Mouse (Mus musculus) kidney, adult 8-10 months (tissue): ENCODE measurements at regions not wholly inside any gene's neighbourhood (a gene's known extent, or its start where the extent isn't known, plus 50 kb on each side); places are given as distances from the start of the nearest gene placed in this dataset.

Source experiments
- DNase-seq, 2 experiments: peaks; one replicate each; pipeline ENCODE4 v3.0.0; 2022

DNA sequence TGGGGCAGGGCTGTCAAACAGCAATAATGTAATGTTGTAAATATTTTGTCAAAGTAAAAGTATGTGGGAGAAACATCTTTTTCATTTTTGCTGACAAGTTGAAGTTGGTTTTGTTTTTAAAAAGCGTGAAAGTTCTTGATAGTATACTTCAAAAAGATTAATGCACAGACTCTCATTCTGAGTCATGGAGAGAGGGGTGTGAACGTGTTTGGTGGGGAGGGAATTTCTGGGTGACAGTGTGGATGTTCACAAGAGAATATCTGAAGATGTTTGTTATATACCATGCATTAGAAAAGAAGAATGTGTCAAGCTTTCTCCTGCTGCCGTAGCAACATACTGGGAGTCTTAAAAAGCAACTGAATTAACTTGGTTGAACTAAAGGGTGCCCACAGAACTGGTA, 57.0 kb downstream of the Rps29 start:
- DNase-seq = no peak

DNA sequence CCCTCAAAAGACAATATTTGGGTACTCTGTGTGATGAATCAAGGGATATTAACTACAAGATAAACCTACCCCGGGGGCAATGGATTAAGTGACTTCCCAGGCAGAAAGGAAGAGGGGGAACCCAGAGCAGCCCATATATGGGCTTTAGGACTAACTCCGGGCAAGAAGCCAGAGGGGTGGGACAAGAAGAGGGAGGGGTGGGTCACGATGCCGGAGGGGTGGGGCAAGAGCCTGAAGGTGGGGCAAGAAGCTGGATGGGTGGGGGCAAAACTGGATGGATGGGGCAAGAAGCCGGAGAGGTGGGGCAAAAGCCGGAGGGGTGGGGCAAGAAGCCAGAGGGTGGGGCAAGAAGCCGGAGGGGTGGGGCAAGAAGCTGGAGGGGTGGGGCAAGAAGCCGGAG, 64.1 kb downstream of the Rps29 start:
- DNase-seq = no peak

GRCm38 (mm10) chr12:69093073-69093797, 65.8 kb downstream of the Rps29 start:
- no peak for DNase-seq

GRCm38 (mm10) chr12:69087928-69088609, 70.9 kb downstream of the Rps29 start:
- peak; percentile 4 to 8 for DNase-seq

DNA sequence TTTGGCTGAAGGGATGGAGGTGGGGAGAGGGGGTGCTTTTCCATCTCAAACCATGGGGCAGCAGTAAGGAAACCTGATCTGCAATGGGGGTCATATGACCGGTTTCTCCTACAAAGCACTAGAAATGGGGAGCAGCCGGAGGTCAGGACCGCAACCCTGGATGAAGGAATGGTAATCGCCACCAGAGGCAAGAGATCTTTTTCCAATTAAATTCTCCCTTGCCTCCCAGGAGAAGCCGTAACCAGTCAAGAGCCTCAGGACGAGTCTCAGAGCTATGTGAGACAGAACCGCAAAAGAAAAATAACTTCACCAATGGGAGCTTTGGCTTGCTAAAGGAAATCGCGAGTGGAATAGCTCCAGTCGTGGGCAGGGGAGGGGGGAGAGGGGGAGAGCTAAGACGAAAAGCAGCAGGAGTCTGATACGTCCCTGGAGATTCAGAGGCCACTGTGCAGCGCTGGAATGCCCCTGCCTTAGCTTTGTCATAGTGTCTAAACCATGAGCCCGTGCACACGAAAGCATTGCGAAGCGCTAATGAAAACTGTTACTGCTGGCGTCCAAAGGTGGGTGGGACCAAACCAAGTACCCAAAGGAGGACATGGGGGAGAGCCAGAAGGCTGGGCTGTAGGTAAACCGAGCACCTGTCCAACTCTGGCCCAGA, 73.3 kb downstream of the Rps29 start:
- no peak for DNase-seq

DNA sequence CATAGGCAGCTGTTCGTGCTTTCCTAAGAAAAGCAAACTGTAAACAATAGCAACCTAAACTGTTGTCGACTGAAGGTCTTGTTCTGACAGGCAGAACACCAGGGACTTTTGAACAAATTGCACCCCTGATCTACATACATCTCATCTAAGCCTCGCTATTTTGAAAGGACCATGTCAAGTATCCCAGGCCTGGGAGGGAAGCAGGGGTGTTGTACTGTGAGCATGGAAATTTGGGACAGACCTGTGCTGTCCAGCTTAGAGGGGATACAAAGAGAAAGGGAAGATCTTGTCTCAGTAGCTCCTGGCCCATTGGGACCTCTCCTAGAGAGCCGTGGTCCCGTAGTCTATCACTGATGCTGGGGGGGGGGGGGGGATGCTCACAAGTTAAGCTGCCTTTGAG, 74.3 kb downstream of the Rps29 start:
- no peak for DNase-seq

DNA sequence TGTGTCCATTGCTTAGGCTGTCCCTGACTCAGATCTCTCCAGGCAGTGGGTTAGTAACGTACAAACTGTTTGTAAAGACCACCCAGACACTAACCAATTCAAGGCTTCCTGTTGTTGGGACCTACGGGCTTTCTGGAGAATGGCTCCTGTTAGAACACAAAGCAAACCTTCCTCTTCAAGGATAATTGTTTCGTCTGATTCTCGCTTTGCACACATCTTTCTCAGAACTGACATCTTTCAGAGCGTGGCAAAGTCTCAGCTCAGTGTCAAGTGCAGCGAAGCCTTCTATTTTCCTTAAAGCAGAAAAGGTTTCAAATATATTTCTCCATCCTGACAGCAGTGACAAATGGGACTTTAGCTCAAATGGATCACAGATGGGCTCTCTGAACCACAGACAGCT, 76.9 kb downstream of the Rps29 start:
- DNase-seq = no peak

DNA sequence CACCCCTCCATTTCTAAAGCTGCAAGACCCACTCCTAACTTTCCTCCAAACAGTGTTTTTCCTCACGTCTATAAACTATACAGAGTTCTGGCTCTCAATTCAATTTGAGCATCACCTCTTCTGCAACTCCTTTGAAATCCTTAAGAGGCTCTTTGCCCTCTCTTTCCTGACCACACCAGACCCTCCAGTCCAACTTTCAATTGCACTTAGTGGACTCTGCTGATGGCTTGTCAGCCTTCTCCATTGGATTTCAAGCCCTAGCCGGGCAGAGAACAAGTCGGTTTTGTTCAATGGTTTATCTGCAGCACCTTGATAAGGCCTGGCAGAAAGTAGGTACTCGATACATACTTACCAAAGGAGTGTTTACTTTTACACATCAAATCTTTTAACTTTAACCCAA, 119.4 kb downstream of the Rps29 start:
- no peak for DNase-seq

DNA sequence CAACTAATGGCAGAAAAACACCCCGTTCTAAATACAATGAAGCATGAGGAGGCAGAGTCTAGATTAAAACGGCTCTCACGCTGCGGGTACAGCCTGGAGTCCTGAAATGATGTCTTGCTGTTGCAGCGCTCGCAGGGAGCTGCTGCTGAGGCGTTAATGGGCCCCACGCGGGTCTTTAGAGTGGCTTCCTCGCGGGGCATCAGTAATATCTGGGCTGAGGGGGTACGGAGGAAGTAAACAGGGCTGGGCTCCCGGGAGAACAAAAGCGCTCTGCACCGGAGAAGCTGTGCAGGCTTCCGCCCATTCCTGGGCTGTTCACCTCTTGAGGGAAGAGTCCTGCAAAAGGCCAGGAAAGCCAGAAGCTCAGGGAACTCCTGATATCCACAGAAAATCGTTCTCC, 135.4 kb downstream of the Rps29 start:
- DNase-seq = no peak

DNA sequence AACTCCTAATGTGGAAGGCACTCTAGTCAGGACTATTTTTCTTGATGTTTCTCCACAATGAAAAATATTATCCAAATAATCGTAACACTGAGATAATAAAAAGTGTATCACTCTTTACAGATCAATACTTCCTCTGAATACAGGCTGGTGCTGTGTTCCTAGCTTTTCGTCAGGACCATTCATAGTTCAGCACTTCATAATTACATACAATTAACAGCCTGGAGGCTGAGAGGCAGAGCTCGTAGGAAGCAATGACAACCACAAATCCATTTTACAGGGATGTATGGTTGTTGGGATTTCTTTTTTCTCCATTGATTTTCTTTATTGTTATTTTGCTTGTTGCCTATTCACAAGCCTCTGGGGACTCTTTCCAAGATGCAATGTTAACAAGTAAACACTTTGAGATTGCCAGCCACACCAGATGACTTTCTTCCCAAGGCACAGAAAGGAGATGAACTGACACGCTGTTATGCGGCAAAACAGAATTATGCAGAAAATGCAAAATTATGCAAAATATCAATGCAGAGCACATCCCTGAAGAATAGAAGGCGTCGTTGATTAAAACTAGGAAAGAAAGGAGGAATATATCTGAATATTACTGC, 142.2 kb downstream of the Rps29 start:
- no peak for DNase-seq

DNA sequence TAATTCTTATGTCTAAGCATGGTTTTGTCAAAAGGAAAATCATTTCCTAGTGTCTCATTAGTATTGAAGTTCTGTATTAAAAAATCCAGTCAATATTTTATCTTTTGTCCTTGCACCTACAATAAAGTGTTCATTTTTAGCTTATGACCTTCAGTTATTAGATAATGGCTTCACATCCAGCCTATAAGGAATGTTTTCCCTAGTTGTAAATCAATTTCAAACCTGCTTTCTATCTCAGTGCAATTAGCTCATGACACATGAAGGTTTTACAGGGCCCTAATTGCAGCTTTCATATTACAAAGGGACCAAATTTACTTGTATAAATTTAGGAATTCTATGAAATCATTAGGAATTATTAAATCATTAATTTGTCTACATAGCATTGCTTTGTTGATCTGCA, 153.8 kb downstream of the Rps29 start:
- no peak for DNase-seq

DNA sequence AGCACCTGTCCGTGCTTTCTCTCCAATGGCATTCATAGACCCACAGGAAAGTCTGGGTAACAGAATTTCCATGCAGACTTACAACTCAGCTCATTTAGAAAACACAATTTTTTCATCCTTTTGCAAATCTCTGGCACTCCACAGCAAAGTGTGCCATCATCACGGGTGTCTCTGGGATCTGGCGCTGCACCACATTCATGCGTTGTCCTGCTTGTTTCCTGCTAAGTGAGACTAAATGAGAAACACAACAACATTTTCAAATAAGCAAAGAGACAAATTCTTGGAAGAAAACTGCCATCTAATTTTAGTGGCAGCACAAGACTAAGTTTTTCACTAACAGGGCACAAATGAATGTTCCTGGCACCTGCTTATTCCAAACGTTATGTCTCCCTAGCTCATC, 156.9 kb downstream of the Rps29 start:
- DNase-seq = no peak

DNA sequence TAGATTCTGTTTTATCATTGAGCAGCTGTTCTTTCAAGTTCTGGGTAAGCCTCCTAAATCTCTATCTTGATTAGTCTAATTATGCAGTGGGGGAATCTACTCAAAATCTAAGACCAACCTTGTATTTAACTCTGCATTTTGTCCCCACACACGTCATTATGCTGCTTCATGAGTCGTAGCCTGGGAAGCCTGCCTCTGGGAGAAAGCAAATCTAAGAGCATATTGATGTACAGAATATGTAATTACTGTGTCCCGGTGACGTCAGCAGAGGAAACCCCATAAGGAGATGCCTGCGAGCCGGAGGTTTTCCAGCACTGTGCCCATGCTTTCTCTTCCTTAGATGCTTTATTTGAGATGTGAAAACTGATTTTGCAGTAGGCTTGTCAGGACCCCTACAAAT, 161.7 kb downstream of the Rps29 start:
- no peak for DNase-seq

DNA sequence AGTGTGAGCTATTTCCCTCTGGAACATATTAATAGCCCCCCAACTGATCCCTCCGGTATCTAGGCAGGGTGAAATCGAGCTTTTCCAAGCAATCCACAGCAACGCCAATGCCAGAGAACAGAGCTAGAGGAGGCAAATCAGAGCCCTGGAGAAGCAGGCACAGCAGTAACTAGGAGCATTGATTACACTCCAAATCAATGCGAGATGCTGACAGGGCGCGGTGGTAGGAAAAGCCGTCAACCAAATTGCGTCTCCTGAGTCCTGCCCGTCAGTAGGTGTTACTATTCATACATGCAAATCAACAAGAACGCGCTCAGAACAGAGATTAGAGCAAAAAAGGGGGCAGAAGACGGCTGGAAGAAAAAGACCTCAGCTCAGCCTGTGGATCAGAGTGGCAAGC, 162.2 kb downstream of the Rps29 start:
- DNase-seq = no peak

GRCm38 (mm10) chr12:68980640-68981039, 178.3 kb downstream of the Rps29 start:
- DNase-seq = no peak

GRCm38 (mm10) chr12:68980173-68980572, 178.8 kb downstream of the Rps29 start:
- DNase-seq = no peak

- DNase-seq = no peak
These were observed 179.8 kb downstream of the Rps29 start for GRCm38 (mm10) chr12:68979232-68979631.

GRCm38 (mm10) chr12:68977276-68977675, 181.7 kb downstream of the Rps29 start:
- DNase-seq = no peak

GRCm38 (mm10) chr12:68947240-68947639, 211.7 kb downstream of the Rps29 start:
- DNase-seq = no peak

GRCm38 (mm10) chr12:68910590-68910989, 248.4 kb downstream of the Rps29 start:
- DNase-seq = no peak

GRCm38 (mm10) chr12:68904770-68905169, 254.2 kb downstream of the Rps29 start:
- no peak for DNase-seq

GRCm38 (mm10) chr12:68889141-68889540, 269.8 kb downstream of the Rps29 start:
- DNase-seq = no peak

DNA sequence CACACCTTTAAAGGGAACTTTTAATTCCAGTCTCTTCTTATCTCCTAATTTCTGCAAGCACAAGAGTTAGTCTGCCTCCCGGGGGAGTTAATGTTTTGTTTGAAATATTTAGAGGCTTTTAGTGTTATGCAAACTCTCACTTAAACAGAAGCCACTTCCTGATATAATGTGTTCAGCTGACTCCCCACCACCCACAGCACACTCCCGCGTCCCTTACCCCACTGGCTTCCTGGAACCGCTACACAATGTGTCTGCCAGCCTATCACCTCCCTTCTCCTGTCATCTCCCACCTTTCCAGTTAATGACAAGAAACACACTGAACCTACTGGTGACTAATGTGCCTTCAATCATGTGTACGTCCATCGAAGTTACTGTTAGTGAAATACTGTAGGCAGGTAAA, 276.5 kb downstream of the Rps29 start:
- no peak for DNase-seq

- DNase-seq = no peak
These were observed 279.6 kb downstream of the Rps29 start for GRCm38 (mm10) chr12:68879425-68879824.
